Mouse (Mus musculus) 3134 (cell line): ENCODE data around the gene Prickle2.

Experiments used
- DNase-seq: peaks from one replicate; pipeline ENCODE4 v3.0.0-alpha.2; 2011; ENCODE audit warnings: low spot score; ENCODE audit not compliant: insufficient read length; ENCODE audit errors: extremely low read depth

Prickle2 gene

DNA sequence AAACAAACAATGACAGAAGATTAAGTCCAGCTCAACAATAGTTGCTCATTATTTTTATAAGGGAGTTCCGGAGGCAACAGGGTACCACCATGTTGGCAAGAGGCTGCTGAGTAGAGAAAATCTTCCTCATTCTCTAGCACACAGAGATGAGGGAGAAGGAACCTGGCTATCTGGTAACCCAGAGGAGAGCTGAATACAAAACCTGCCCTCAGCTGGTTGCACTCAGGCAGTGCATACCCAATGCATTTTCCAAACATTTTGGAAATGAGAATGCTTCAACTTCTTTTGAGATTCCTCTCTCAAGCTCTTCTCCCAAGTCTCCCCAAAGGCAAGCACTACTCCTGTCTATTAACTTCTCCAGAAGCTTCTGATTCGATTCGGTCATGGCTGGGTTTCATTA, 36.3 kb downstream of the Prickle2 start:
- no peak for DNase-seq

DNA sequence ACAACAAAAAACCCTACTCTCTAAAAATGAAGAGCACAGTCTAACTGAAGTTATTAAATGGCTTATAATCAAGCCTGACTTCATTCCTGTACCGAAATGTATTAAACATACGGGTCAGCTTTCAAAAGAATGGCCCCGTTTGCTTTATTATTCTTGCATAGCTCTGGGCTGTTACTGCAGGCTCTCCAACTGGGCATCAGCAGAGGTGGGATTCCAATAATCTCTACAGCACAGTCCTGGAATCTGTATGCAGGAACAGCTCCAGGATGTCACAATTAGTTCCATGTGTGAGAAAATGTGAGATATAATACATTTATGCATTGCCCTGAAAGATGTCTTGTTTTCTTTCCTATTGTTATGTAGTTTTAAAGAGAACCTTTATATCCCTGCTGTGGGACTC, 38.4 kb downstream of the Prickle2 start:
- DNase-seq: no peak

- DNase-seq: no peak
These were observed 40.4 kb downstream of the Prickle2 start for GRCm38 (mm10) chr6:92665530-92665989.

GRCm38 (mm10) chr6:92663885-92664284, 42.1 kb downstream of the Prickle2 start:
- no peak for DNase-seq

DNA sequence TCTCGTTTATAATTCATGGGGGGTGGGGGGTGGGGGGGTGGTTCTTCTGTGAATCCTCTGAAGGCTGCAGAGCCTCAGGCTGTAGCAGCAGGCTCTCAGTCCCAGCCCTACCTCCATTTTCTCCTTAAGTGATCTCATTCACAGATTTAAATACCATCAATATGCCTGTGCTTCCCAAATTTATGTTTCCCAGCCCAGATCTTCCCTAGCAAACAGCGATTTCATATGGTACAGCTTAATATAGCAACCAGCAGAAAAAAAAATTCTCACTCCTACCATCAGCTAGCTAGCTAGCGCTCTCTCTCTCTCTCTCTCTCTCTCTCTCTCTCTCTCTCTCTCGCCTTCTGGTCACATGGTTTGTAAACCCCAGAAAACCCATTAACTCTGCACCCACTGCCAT, 42.5 kb downstream of the Prickle2 start:
- DNase-seq: no peak

DNA sequence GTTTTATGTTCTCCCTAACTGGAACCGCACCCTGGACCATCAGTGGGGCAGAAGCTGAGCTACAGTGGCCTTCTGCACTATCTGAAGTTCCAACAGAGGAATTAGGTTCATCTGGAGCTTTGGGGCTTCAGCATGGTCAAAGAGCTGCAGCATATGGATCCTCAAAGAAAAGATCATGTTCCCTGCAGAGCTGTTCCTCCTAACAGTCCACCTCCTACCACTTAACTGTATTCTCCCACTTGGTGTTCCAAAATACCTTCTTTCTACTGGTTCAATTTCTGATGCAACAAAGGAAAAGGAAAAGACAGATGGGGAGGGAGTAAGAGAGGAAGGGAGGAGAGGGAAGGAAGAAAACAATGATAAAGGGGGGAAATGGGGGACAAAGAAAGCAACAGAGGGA, 56.9 kb downstream of the Prickle2 start:
- no peak for DNase-seq

DNA sequence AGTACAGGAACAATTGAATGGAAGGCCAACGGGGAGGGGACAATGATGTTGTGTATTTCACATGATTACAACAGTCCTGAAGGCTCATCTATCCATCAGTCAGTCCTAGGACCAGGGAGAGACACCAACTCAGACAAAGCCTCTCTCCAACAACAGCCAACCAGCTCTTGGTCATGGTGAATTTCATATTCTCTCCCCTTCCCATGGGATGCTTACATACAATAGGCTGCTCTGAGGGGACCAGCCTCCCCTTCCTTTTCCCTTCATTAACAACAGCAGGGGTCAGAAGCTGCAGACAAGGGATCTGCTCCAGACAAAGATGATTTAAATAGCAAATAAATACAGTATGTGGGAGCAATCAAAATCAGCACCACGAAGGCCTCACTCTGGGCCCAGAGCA, 57.4 kb downstream of the Prickle2 start:
- no peak for DNase-seq

GRCm38 (mm10) chr6:92642929-92643328, 63.0 kb downstream of the Prickle2 start:
- no peak for DNase-seq

GRCm38 (mm10) chr6:92641956-92642355, 64.0 kb downstream of the Prickle2 start:
- no peak for DNase-seq

- DNase-seq: no peak
These were observed 65.1 kb downstream of the Prickle2 start for GRCm38 (mm10) chr6:92640896-92641295.

GRCm38 (mm10) chr6:92636431-92636830, 69.5 kb downstream of the Prickle2 start:
- DNase-seq: no peak

GRCm38 (mm10) chr6:92634876-92635468, 71.0 kb downstream of the Prickle2 start:
- DNase-seq: no peak

DNA sequence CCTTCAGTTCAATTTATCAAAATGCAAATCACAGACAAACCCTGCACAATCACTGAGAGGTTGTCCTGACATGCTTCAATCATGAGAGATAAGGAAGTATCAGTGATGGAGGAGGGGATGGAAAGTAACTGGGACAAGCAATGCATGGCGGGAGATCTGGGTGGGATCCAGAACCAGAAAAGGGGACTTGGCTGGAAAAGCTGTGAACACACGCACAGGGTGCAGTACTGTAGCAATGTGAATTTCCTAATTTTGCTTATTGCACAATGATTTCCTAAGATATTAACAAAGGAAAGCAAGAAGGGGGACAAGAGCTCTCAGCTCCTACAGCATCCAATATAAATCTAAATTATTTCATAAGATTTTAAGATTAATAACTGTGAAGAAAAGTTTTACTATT, 75.0 kb downstream of the Prickle2 start:
- DNase-seq: no peak

DNA sequence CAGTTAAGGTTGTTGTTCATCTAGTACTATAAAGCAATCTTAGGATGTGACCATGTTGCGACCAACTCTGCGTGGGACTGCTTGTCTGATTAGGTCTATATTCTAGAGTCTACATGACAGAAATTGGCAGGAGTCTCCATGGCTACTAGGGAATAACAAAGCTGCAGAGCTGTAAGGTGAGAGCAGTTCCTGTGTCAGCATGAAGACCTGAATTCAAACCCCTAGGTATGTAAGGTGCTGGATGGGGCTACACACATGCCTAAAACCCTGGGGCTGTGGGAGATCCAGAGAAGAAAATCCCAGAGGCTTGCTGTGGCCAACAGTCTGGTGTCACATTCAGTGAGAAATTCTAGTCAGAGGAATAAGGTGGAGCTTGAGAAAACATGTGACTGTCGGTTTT, 78.2 kb downstream of the Prickle2 start:
- no peak for DNase-seq

DNA sequence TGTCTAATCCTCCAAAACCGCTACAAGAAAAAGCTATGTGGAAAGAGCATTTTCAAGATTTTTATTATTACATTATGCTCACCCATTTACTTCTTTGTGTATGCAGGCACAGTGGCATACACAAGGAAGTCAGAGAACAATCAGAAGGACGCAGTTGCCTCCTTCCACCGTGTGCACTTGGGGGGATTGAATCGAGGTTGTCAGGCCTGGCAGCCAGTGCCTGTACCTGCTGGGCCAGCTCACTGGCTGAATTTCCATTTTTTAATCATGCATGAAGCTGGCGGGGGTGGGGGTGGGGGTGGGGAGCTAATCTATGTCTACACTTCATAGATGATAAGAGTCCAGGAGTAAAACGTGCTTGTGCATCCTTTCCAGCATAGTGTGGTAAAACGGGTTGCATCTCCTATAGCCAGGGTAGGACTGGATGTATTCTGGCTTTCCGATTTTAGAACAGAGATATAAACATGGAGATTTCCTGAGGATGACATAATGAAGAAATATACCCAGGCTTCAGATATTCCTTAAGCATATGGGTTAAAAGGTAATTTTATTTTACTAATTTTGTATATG, 78.8 kb downstream of the Prickle2 start:
- DNase-seq: no peak

DNA sequence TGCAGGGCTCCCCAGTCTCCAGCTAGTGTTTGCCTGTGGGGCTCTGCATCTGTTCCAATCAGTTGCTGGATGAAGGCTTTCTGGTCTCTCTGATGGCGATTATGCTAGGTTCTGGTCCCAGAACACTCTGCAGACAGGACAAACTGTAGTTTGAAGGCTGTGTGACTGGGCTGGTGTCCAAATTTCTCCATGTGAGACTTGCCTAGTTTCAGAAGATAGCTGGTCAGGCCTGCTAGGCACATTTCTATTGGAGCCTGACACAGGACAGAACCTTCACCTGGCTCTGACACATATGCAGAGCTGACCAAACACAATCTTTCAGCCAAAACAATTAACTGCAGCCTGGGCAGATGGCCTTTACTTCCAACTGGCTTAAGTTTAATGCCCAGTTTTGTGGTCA, 80.0 kb downstream of the Prickle2 start:
- no peak for DNase-seq

- DNase-seq: no peak
These were observed 81.6 kb downstream of the Prickle2 start for GRCm38 (mm10) chr6:92624306-92624705.

DNA sequence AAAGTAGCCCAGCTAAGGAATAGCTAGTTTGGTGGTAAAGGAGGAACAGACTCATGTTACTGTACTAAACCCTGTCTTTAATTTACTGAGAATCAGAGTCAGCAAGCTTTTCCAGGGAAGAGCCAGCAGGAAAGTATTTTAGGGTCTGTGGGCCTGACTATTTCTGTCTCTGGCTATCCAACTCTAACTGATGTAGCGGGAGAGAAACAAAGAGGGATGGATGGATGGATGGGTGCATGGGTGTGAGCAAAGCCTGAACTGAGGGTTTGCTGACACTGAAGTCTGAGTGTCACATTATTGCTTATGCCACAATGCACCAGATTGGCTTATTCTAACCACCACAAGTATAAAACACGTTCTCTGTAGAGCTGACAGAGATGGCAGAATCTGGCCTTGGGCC, 88.8 kb downstream of the Prickle2 start:
- DNase-seq: no peak

DNA sequence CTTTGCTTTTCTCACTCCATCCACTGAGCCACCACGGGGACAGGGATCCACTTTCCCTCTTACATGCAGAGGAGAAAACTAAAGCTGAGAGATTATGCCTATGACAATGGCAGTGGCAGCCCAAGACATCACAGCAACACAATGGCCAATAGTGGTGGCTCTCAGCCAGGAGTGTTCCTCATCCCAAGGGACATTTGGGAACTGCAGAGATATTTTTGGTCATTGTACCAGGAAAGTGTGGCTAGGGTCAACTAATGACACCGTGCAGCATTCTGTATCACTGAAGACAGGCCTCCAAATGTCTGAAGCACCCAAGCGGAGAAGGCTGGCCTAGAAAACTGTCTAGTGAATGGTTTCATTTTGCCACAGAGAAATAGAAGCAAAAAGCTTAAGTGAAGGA, 91.2 kb downstream of the Prickle2 start:
- no peak for DNase-seq

GRCm38 (mm10) chr6:92612151-92612769, 93.7 kb downstream of the Prickle2 start:
- DNase-seq: no peak

DNA sequence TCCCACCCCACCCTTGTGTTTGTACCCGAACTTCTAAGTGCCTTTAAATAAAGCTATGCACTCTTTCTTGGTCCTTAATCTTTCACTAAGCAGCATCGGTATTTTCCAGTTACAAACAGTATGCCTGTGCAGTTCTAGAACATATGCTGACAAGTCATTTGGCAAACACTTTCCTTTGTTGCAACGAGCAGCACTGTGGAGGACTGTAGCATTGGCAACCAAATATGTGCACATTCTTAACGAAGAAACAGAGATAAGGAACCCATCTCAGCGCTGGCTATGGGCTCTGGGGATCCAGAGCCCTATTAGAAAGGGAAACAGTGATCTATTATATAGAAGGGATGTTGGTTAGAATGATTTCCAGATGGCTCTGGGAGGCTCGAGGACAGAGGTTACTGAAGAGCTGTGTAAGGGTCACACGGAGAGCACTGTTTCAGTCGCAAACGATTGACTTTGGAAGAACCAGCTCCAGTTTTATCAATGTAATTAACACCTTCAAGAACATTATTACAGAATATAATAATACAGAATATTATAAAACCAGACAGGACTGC, 96.2 kb downstream of the Prickle2 start:
- DNase-seq: no peak

GRCm38 (mm10) chr6:92609078-92609477, 96.9 kb downstream of the Prickle2 start:
- DNase-seq: no peak
